Comparison of ENCODE assay signal across 19 mouse cellular contexts in genomic region chr11:58215814-58216213, GRCm38 (mm10). TPM values are rescaled to one million over a fixed set of nuclear protein-coding genes. Genes with fewer than 3 reads are reported as not detected.
DNase-seq lines count a peak whose midpoint lies in the region; ATAC-seq and TF ChIP-seq lines count a peak whose summit lies in the region.
"Had no signal": no experiment of that assay in that cellular context is flagged by ENCODE, and none has a peak within 500 bp of the region (broad histone marks: within the 10 kb centered on the region; RNA-seq: fewer than 3 reads in every experiment).

No protein-coding gene starts in this region.

- no peak overlapping the region for H3K9ac ChIP-seq in heart, embryonic 12.5 days
- no peak overlapping the region for H3K9ac ChIP-seq in liver, embryonic 12.5 days
- no peak overlapping the region for H3K9ac ChIP-seq in liver, embryonic 11.5 days (ENCODE audit: low read depth, low read length)
- H3K9ac ChIP-seq in liver, embryonic 14.5 days (replicated peaks) = no peak overlapping the region; the same call in 1 of the 2 replicates
- H3K9ac ChIP-seq: midbrain, embryonic 15.5 days; neural tube, embryonic 13.5 days had no signal

- no peaks in the 10 kb centered on the region for H3K9me3 ChIP-seq in heart, embryonic 12.5 days (replicated peaks)
- H3K9me3 ChIP-seq in liver, embryonic 12.5 days (replicated peaks) = no peaks in the 10 kb centered on the region
- H3K9me3 ChIP-seq in liver, embryonic 11.5 days (ENCODE audit: control insufficient read depth, low read length) = no peaks in the 10 kb centered on the region
- no peaks in the 10 kb centered on the region for H3K9me3 ChIP-seq in liver, embryonic 14.5 days (ENCODE audit: control insufficient read depth, low read length)
- H3K9me3 ChIP-seq: midbrain, embryonic 15.5 days; neural tube, embryonic 13.5 days had no signal

- no peak overlapping the region for H3K4me3 ChIP-seq in heart, embryonic 12.5 days
- H3K4me3 ChIP-seq in liver, embryonic 12.5 days = 0 out of 2 replicates have a peak overlapping the region, but pooled peaks have one; percentile 3
- H3K4me3 ChIP-seq in liver, embryonic 11.5 days (ENCODE audit: low read depth, low read length) = no peak overlapping the region
- peak overlapping the region; percentile 6 for H3K4me3 ChIP-seq in bone marrow, adult 2 months (replicated peaks; ENCODE audit: control insufficient read depth, low read depth, low read length)
- H3K4me3 ChIP-seq in liver, embryonic 14.5 days (ENCODE audit: insufficient read depth in 1 of 2, low read depth in 2 of 2, low read length in 2 of 2) = peak overlapping the region in 1 of 2 experiments; percentile 88; a peak in 1 of 4 replicates
- no peak overlapping the region for H3K4me3 ChIP-seq in left cerebral cortex, adult 2 months
- H3K4me3 ChIP-seq: midbrain, embryonic 15.5 days; neural tube, embryonic 13.5 days had no signal

- H3K4me1 ChIP-seq in heart, embryonic 12.5 days (replicated peaks) = peaks cover 17% of the 10 kb centered on the region
- peaks cover 68% of the 10 kb centered on the region for H3K4me1 ChIP-seq in liver, embryonic 12.5 days
- H3K4me1 ChIP-seq in liver, embryonic 11.5 days (replicated peaks; ENCODE audit: control insufficient read depth, insufficient read depth, low read length) = peaks cover 30% of the 10 kb centered on the region
- H3K4me1 ChIP-seq in bone marrow, adult 2 months (ENCODE audit: control insufficient read depth, insufficient read depth, low read length) = peaks cover 7% of the 10 kb centered on the region; the same call in 1 of the 2 replicates
- peaks cover 25 to 47% of the 10 kb centered on the region in 2 experiments for H3K4me1 ChIP-seq in liver, embryonic 14.5 days (replicated peaks; ENCODE audit: control insufficient read depth in 2 of 2, insufficient read depth in 2 of 2, low read length in 1 of 2)
- H3K4me1 ChIP-seq: midbrain, embryonic 15.5 days had no signal

- no peak for TF ChIP-seq POLR2A in bone marrow, adult 2 months (IDR thresholded peaks at IDR 0.05; ENCODE audit: borderline replicate concordance, control insufficient read depth, low read depth, low read length)

- H3K27ac ChIP-seq in heart, embryonic 12.5 days (ENCODE audit: poor library complexity, severe bottlenecking) = no peak overlapping the region
- peak overlapping the region; percentile 17; the same call in 1 of the 2 replicates for H3K27ac ChIP-seq in liver, embryonic 12.5 days
- H3K27ac ChIP-seq in liver, embryonic 11.5 days (ENCODE audit: low read depth, low read length) = no peak overlapping the region
- no peak overlapping the region for H3K27ac ChIP-seq in bone marrow, adult 2 months (ENCODE audit: control insufficient read depth, insufficient read depth, low read depth, low read length, poor library complexity)
- no peak overlapping the region for H3K27ac ChIP-seq in liver, embryonic 14.5 days
- no peak overlapping the region for H3K27ac ChIP-seq in left cerebral cortex, adult 2 months
- H3K27ac ChIP-seq: midbrain, embryonic 15.5 days; neural tube, embryonic 13.5 days had no signal

- no peak for TF ChIP-seq CTCF in bone marrow, adult 2 months (IDR thresholded peaks at IDR 0.05; ENCODE audit: control insufficient read depth, insufficient read depth, low read length)
- no peak for TF ChIP-seq CTCF in liver, embryonic 14.5 days (IDR thresholded peaks at IDR 0.05; ENCODE audit: low read depth)
- TF ChIP-seq CTCF in left cerebral cortex, adult 2 months (IDR thresholded peaks at IDR 0.05) = no peak

- H3K36me3 ChIP-seq in heart, embryonic 12.5 days = no peaks in the 10 kb centered on the region
- no peaks in the 10 kb centered on the region for H3K36me3 ChIP-seq in liver, embryonic 12.5 days
- H3K36me3 ChIP-seq in liver, embryonic 11.5 days (ENCODE audit: control insufficient read depth, insufficient read depth, low read length) = no peaks in the 10 kb centered on the region
- H3K36me3 ChIP-seq in liver, embryonic 14.5 days (replicated peaks; ENCODE audit: control insufficient read depth, insufficient read depth, low read depth) = no peaks in the 10 kb centered on the region
- H3K36me3 ChIP-seq: midbrain, embryonic 15.5 days; neural tube, embryonic 13.5 days had no signal

- ATAC-seq in heart, embryonic 12.5 days (ENCODE audit: insufficient number of reproducible peaks, low FRiP score) = no peak
- no peak for ATAC-seq in liver, embryonic 12.5 days
- no peak for ATAC-seq in liver, embryonic 11.5 days (replicated peaks; ENCODE audit: low FRiP score)
- ATAC-seq in liver, embryonic 14.5 days (ENCODE audit: insufficient read depth) = no peak
- ATAC-seq: hindbrain, embryonic 16.5 days; midbrain, embryonic 15.5 days had no signal

- 0 out of 2 replicates have a peak overlapping the region, but pooled peaks have one; percentile 9 for H3K4me2 ChIP-seq in heart, embryonic 12.5 days
- peak overlapping the region; percentile 81 for H3K4me2 ChIP-seq in liver, embryonic 12.5 days
- H3K4me2 ChIP-seq in liver, embryonic 11.5 days = no peak overlapping the region; the same call in 1 of the 2 replicates
- peak overlapping the region; percentile 94 for H3K4me2 ChIP-seq in liver, embryonic 14.5 days (ENCODE audit: low read depth)
- H3K4me2 ChIP-seq: midbrain, embryonic 15.5 days had no signal

- intact Hi-C loops in left cerebral cortex, adult 2 months (cut with DNase I) = no loop called here

- DNase-seq in heart, adult 8-10 months (ENCODE audit: low spot score) = no peak
- DNase-seq in liver, embryonic 11.5 days (ENCODE audit: low spot score) = no peak
- DNase-seq in liver, embryonic 14.5 days (ENCODE audit: low read depth in 3 of 3, low spot score in 3 of 3) = no peak
- no peak for DNase-seq in left cerebral cortex, adult 2 months (ENCODE audit: extremely low spot score in 1 of 2, low spot score in 2 of 2)
- no peak for DNase-seq in ovary, adult 18-20 months (ENCODE audit: low spot score)
- DNase-seq: adrenal gland, adult 8-10 months; B cell, adult 2 months; cerebellum, postnatal 14 days; layer of hippocampus, adult 9-11 months; lung, postnatal 36 days; retina, postnatal 1 day had no signal

- no peaks in the 10 kb centered on the region for H3K27me3 ChIP-seq in heart, embryonic 12.5 days (replicated peaks)
- H3K27me3 ChIP-seq in liver, embryonic 12.5 days (replicated peaks) = no peaks in the 10 kb centered on the region
- no peaks in the 10 kb centered on the region for H3K27me3 ChIP-seq in liver, embryonic 11.5 days (replicated peaks; ENCODE audit: control insufficient read depth, insufficient read depth, low read length)
- H3K27me3 ChIP-seq in liver, embryonic 14.5 days (ENCODE audit: control insufficient read depth, insufficient read depth, low read length) = no peaks in the 10 kb centered on the region
- H3K27me3 ChIP-seq: midbrain, embryonic 15.5 days; neural tube, embryonic 13.5 days had no signal

- 67% methylated on average over 5 of the region's 5 CpGs for WGBS in heart, embryonic 12.5 days
- WGBS in liver, embryonic 12.5 days (ENCODE audit: insufficient replicate concordance) = 65% methylated on average over 5 of the region's 5 CpGs
- WGBS in liver, embryonic 11.5 days = 76% methylated on average over 5 of the region's 5 CpGs
- WGBS in bone marrow, adult 2 months = 38% methylated on average over 5 of the region's 5 CpGs
- WGBS in liver, embryonic 14.5 days (ENCODE audit: insufficient replicate concordance) = 62% methylated on average over 5 of the region's 5 CpGs

- no peak for TF ChIP-seq EP300 in liver, embryonic 14.5 days (IDR thresholded peaks at IDR 0.05; ENCODE audit: low read depth)

RNA-seq across cellular contexts. Expression of gene Irgm2, which starts 16.4 kb away (rescaled TPM):
- polyA plus RNA-seq in heart, embryonic 12.5 days (2016; fragmentation: Nextera tagmentation; extraction: Ambion mirVana) = 2.8 and 3.7 TPM in 2 replicates
- total RNA-seq in heart, adult 8-10 months (2022) = 10 to 100 TPM; 10.8 to 11.6 (median 11.5) TPM
- 2.9 and 3.0 TPM in 2 replicates for polyA plus RNA-seq in liver, embryonic 12.5 days (2016; fragmentation: Nextera tagmentation; extraction: Ambion mirVana)
- polyA plus RNA-seq in liver, embryonic 11.5 days (2014; fragmentation: Nextera tagmentation; extraction: Ambion mirVana) = 2.3 and 2.5 TPM in 2 replicates
- 5.2 and 7.0 TPM in 2 replicates for polyA plus RNA-seq in bone marrow, adult 2 months (2011; ENCODE audit: insufficient read depth, insufficient read length, low replicate concordance, missing spikeins)
- polyA plus RNA-seq in liver, embryonic 14.5 days (2012; rRNA removed) = 2.4 and 2.8 TPM in 2 replicates
- 2.6 and 3.0 TPM in 2 replicates for polyA plus RNA-seq in liver, embryonic 14.5 days (2014; fragmentation: Nextera tagmentation; extraction: Ambion mirVana)
- total RNA-seq in left cerebral cortex, adult 2 months (2021) = 1 to 10 TPM; 2.2 to 2.8 TPM

RNA-seq across cellular contexts. Expression of gene Igtp, which starts 16.5 kb away (rescaled TPM):
- polyA plus RNA-seq in heart, embryonic 12.5 days (2016; fragmentation: Nextera tagmentation; extraction: Ambion mirVana) = 3.7 and 3.9 TPM in 2 replicates
- 10 to 100 TPM in 2 of 4 experiments, 1 to 10 TPM in 2; 8.5 to 10.9 (median 9.5) TPM for total RNA-seq in heart, adult 8-10 months (2022)
- polyA plus RNA-seq in liver, embryonic 12.5 days (2016; fragmentation: Nextera tagmentation; extraction: Ambion mirVana) = 6.3 and 6.4 TPM in 2 replicates
- 5.0 and 5.5 TPM in 2 replicates for polyA plus RNA-seq in liver, embryonic 11.5 days (2014; fragmentation: Nextera tagmentation; extraction: Ambion mirVana)
- polyA plus RNA-seq in bone marrow, adult 2 months (2011; ENCODE audit: insufficient read depth, insufficient read length, low replicate concordance, missing spikeins) = 28.7 and 39.5 TPM in 2 replicates
- polyA plus RNA-seq in liver, embryonic 14.5 days (2012; rRNA removed) = 3.6 and 4.7 TPM in 2 replicates
- polyA plus RNA-seq in liver, embryonic 14.5 days (2014; fragmentation: Nextera tagmentation; extraction: Ambion mirVana) = 6.9 and 7.6 TPM in 2 replicates
- 1 to 10 TPM; 3.6 to 4.2 TPM for total RNA-seq in left cerebral cortex, adult 2 months (2021)

RNA-seq across cellular contexts. Expression of gene Mrpl22, which starts 44.4 kb away (rescaled TPM):
- 102 and 109 TPM in 2 replicates for polyA plus RNA-seq in heart, embryonic 12.5 days (2016; fragmentation: Nextera tagmentation; extraction: Ambion mirVana)
- 10 to 100 TPM; 45.6 to 62.3 (median 52.4) TPM for total RNA-seq in heart, adult 8-10 months (2022)
- polyA plus RNA-seq in liver, embryonic 12.5 days (2016; fragmentation: Nextera tagmentation; extraction: Ambion mirVana) = 129 and 137 TPM in 2 replicates
- polyA plus RNA-seq in liver, embryonic 11.5 days (2014; fragmentation: Nextera tagmentation; extraction: Ambion mirVana) = 178 and 190 TPM in 2 replicates
- 22.8 and 28.3 TPM in 2 replicates for polyA plus RNA-seq in bone marrow, adult 2 months (2011; ENCODE audit: insufficient read depth, insufficient read length, low replicate concordance, missing spikeins)
- 53.3 and 66.0 TPM in 2 replicates for polyA plus RNA-seq in liver, embryonic 14.5 days (2012; rRNA removed)
- 101 and 102 TPM in 2 replicates for polyA plus RNA-seq in liver, embryonic 14.5 days (2014; fragmentation: Nextera tagmentation; extraction: Ambion mirVana)
- total RNA-seq in left cerebral cortex, adult 2 months (2021) = 10 to 100 TPM; 35.7 to 41.5 TPM

RNA-seq across cellular contexts. Expression of gene Gemin5, which starts 47.5 kb away (rescaled TPM):
- 14.9 and 16.5 TPM in 2 replicates for polyA plus RNA-seq in heart, embryonic 12.5 days (2016; fragmentation: Nextera tagmentation; extraction: Ambion mirVana)
- total RNA-seq in heart, adult 8-10 months (2022) = 1 to 10 TPM; 8.8 to 9.6 (median 9.2) TPM
- polyA plus RNA-seq in liver, embryonic 12.5 days (2016; fragmentation: Nextera tagmentation; extraction: Ambion mirVana) = 25.4 and 26.0 TPM in 2 replicates
- polyA plus RNA-seq in liver, embryonic 11.5 days (2014; fragmentation: Nextera tagmentation; extraction: Ambion mirVana) = 36.6 and 41.1 TPM in 2 replicates
- 4.7 and 9.0 TPM in 2 replicates for polyA plus RNA-seq in bone marrow, adult 2 months (2011; ENCODE audit: insufficient read depth, insufficient read length, low replicate concordance, missing spikeins)
- polyA plus RNA-seq in liver, embryonic 14.5 days (2012; rRNA removed) = 4.8 and 5.9 TPM in 2 replicates
- 8.4 and 10.7 TPM in 2 replicates for polyA plus RNA-seq in liver, embryonic 14.5 days (2014; fragmentation: Nextera tagmentation; extraction: Ambion mirVana)
- 10 to 100 TPM; 16.8 to 19.7 TPM for total RNA-seq in left cerebral cortex, adult 2 months (2021)

RNA-seq across cellular contexts. Expression of gene 4930438A08Rik, which starts 58.8 kb away (rescaled TPM):
- polyA plus RNA-seq in heart, embryonic 12.5 days (2016; fragmentation: Nextera tagmentation; extraction: Ambion mirVana) = not detected in 2 replicates
- total RNA-seq in heart, adult 8-10 months (2022) = not detected
- 0.14 and 0.43 TPM in 2 replicates for polyA plus RNA-seq in liver, embryonic 12.5 days (2016; fragmentation: Nextera tagmentation; extraction: Ambion mirVana)
- polyA plus RNA-seq in liver, embryonic 11.5 days (2014; fragmentation: Nextera tagmentation; extraction: Ambion mirVana) = 0.30 and 0.44 TPM in 2 replicates
- 5.9 and 21.1 TPM in 2 replicates for polyA plus RNA-seq in bone marrow, adult 2 months (2011; ENCODE audit: insufficient read depth, insufficient read length, low replicate concordance, missing spikeins)
- 0.61 and 0.78 TPM in 2 replicates for polyA plus RNA-seq in liver, embryonic 14.5 days (2012; rRNA removed)
- 0.99 and 1.0 TPM in 2 replicates for polyA plus RNA-seq in liver, embryonic 14.5 days (2014; fragmentation: Nextera tagmentation; extraction: Ambion mirVana)
- not detected for total RNA-seq in left cerebral cortex, adult 2 months (2021)
- total RNA-seq: adrenal gland, adult 8-10 months; gastrocnemius, postnatal 4 days; left cerebral cortex, postnatal 36 days had no signal
- polyA plus RNA-seq: midbrain, embryonic 15.5 days; neural tube, embryonic 13.5 days had no signal

Comparison
In these comparisons a context has a peak if more than half of its experiments do, and no peak if none do; other contexts are left out.
1. H3K4me3 ChIP-seq: peak in liver, embryonic 12.5 days (single experiment) and bone marrow, adult 2 months (single experiment); none in heart, embryonic 12.5 days (single experiment), liver, embryonic 11.5 days (single experiment) and left cerebral cortex, adult 2 months (single experiment).